ENCODE assay signal across 14 mouse cellular contexts in genomic region chr10:9866793-9867579, GRCm38 (mm10). TPM values are rescaled to one million over a fixed set of nuclear protein-coding genes. Genes with fewer than 3 reads are reported as not detected.
A peak's percentile ranks its signal among the peaks of the same experiment; 100 is the strongest.
DNase-seq lines count a peak whose midpoint lies in the region; ATAC-seq and TF ChIP-seq lines count a peak whose summit lies in the region.
"Had no signal": no experiment of that assay in that cellular context is flagged by ENCODE, and none has a peak within 500 bp of the region (broad histone marks: within the 10 kb centered on the region; RNA-seq: fewer than 3 reads in every experiment).

No protein-coding gene starts in this region.

- H3K27me3 ChIP-seq in forebrain, embryonic 16.5 days (replicated peaks; ENCODE audit: control insufficient read depth, insufficient read depth, low read length): no peaks in the 10 kb centered on the region
- no peaks in the 10 kb centered on the region for H3K27me3 ChIP-seq in forebrain, embryonic 11.5 days (ENCODE audit: control insufficient read depth, insufficient read depth, low read length)
- no peaks in the 10 kb centered on the region for H3K27me3 ChIP-seq in kidney, adult 2 months (replicated peaks; ENCODE audit: control insufficient read depth, insufficient read depth, low read length)
- H3K27me3 ChIP-seq: midbrain, embryonic 15.5 days; neural tube, embryonic 13.5 days had no signal

- no peaks in the 10 kb centered on the region for H3K9me3 ChIP-seq in forebrain, embryonic 16.5 days (ENCODE audit: control insufficient read depth, low read length)
- H3K9me3 ChIP-seq in forebrain, embryonic 11.5 days (ENCODE audit: control insufficient read depth, low read length): no peaks in the 10 kb centered on the region
- H3K9me3 ChIP-seq: midbrain, embryonic 15.5 days; neural tube, embryonic 13.5 days had no signal

- DNase-seq in forebrain, embryonic 11.5 days (ENCODE audit: low spot score): no peak
- peak; percentile 58 for DNase-seq in kidney, adult 2 months
- DNase-seq in kidney, adult 18-20 months: no peak
- peak; percentile 48 for DNase-seq in kidney, postnatal 14 days
- DNase-seq in lung, postnatal 36 days: peak; percentile 48
- no peak for DNase-seq in adrenal gland, postnatal 36 days
- DNase-seq in testis, postnatal 14 days (ENCODE audit: low spot score): no peak
- DNase-seq: cerebellum, postnatal 36 days; gastrocnemius, postnatal 25 days; thymus, postnatal 25 days had no signal

- peaks cover 9% of the 10 kb centered on the region for H3K4me1 ChIP-seq in forebrain, embryonic 16.5 days (replicated peaks; ENCODE audit: control insufficient read depth, insufficient read depth, low read length)
- no peaks in the 10 kb centered on the region for H3K4me1 ChIP-seq in forebrain, embryonic 11.5 days (replicated peaks; ENCODE audit: control insufficient read depth, insufficient read depth, low read length)
- no peaks in the 10 kb centered on the region for H3K4me1 ChIP-seq in kidney, adult 2 months (ENCODE audit: control insufficient read depth, insufficient read depth, low read length)

- H3K4me2 ChIP-seq in forebrain, embryonic 16.5 days (ENCODE audit: low read length): 0 out of 2 replicates have a peak overlapping the region, but pooled peaks have one; percentile 1
- H3K4me2 ChIP-seq in forebrain, embryonic 11.5 days (ENCODE audit: low read depth, low read length, severe bottlenecking): no peak overlapping the region
- H3K4me2 ChIP-seq: midbrain, embryonic 15.5 days; neural tube, embryonic 13.5 days had no signal

- H3K4me3 ChIP-seq in forebrain, embryonic 16.5 days (replicated peaks; ENCODE audit: low read length): no peak overlapping the region
- H3K4me3 ChIP-seq in forebrain, embryonic 11.5 days (ENCODE audit: low read depth, low read length): no peak overlapping the region
- no peak overlapping the region for H3K4me3 ChIP-seq in kidney, adult 2 months (ENCODE audit: insufficient read depth, low read depth, low read length)
- H3K4me3 ChIP-seq: midbrain, embryonic 15.5 days; neural tube, embryonic 13.5 days had no signal

- no peak overlapping the region for H3K9ac ChIP-seq in forebrain, embryonic 16.5 days (replicated peaks; ENCODE audit: low read depth, low read length)
- H3K9ac ChIP-seq in forebrain, embryonic 11.5 days (ENCODE audit: low read length): no peak overlapping the region
- H3K9ac ChIP-seq: liver, embryonic 14.5 days; midbrain, embryonic 15.5 days; neural tube, embryonic 13.5 days had no signal

- peak; percentile 62 for ATAC-seq in forebrain, embryonic 16.5 days
- ATAC-seq in forebrain, embryonic 11.5 days (replicated peaks; ENCODE audit: low FRiP score): no peak
- ATAC-seq: midbrain, embryonic 15.5 days had no signal

- TF ChIP-seq CTCF in kidney, adult 2 months (conservative IDR thresholded peaks at IDR 0.05; ENCODE audit: insufficient read depth, insufficient read length, low read depth, low read length): peak; percentile 38

- 0 out of 2 replicates have a peak overlapping the region, but pooled peaks have one; percentile 33 for H3K27ac ChIP-seq in forebrain, embryonic 16.5 days (ENCODE audit: low read length)
- no peak overlapping the region for H3K27ac ChIP-seq in forebrain, embryonic 11.5 days (ENCODE audit: low read depth, low read length)
- 0 out of 2 replicates have a peak overlapping the region, but pooled peaks have one; percentile 68 for H3K27ac ChIP-seq in kidney, adult 2 months (ENCODE audit: insufficient read depth, low read depth, low read length)
- H3K27ac ChIP-seq: liver, embryonic 14.5 days; midbrain, embryonic 15.5 days; neural tube, embryonic 13.5 days had no signal

- no peak for TF ChIP-seq POLR2A in kidney, adult 2 months (IDR thresholded peaks at IDR 0.05; ENCODE audit: low read depth, low read length)

- H3K36me3 ChIP-seq in forebrain, embryonic 16.5 days (ENCODE audit: control insufficient read depth, insufficient read depth): no peaks in the 10 kb centered on the region
- no peaks in the 10 kb centered on the region for H3K36me3 ChIP-seq in forebrain, embryonic 11.5 days (ENCODE audit: control insufficient read depth, insufficient read depth, low read length)
- H3K36me3 ChIP-seq in kidney, adult 2 months (ENCODE audit: control insufficient read depth, insufficient read depth, low read length): no peaks in the 10 kb centered on the region
- H3K36me3 ChIP-seq: midbrain, embryonic 15.5 days; neural tube, embryonic 13.5 days had no signal

- WGBS in forebrain, embryonic 16.5 days: 64% methylated on average over 17 of the region's 17 CpGs
- 86% methylated on average over 17 of the region's 17 CpGs for WGBS in forebrain, embryonic 11.5 days
- WGBS in kidney, adult 2 months: 63% methylated on average over 17 of the region's 17 CpGs

RNA-seq across cellular contexts. Expression of gene Stxbp5, which starts 33.9 kb away (rescaled TPM):
- polyA plus RNA-seq in forebrain, embryonic 16.5 days (2015; fragmentation: Nextera tagmentation; extraction: Ambion mirVana): 6.4 and 6.9 TPM in 2 replicates
- polyA plus RNA-seq in forebrain, embryonic 11.5 days (2014; fragmentation: Nextera tagmentation; extraction: Ambion mirVana): 5.8 and 7.1 TPM in 2 replicates
- polyA plus RNA-seq in kidney, adult 2 months (2012; rRNA removed): 11.1 and 13.7 TPM in 2 replicates
- total RNA-seq in adrenal gland, postnatal 36 days (2021): 10 to 100 TPM; 23.5 to 28.4 TPM

Comparison
In these comparisons a context has a peak if more than half of its experiments do, and no peak if none do; other contexts are left out.
1. DNase-seq: peak in kidney, adult 2 months (single experiment), kidney, postnatal 14 days (single experiment) and lung, postnatal 36 days (single experiment); none in forebrain, embryonic 11.5 days (single experiment), kidney, adult 18-20 months (single experiment), adrenal gland, postnatal 36 days (0 of 2) and testis, postnatal 14 days (single experiment).